Mouse (Mus musculus) WW6 (cell line): ENCODE results near the gene Ppil2.

Experiments used
- DNase-seq: peaks from one replicate; pipeline ENCODE4 v3.0.0-alpha.2; 2013; ENCODE audit warnings: low read depth, low spot score

Gene Ppil2

DNA sequence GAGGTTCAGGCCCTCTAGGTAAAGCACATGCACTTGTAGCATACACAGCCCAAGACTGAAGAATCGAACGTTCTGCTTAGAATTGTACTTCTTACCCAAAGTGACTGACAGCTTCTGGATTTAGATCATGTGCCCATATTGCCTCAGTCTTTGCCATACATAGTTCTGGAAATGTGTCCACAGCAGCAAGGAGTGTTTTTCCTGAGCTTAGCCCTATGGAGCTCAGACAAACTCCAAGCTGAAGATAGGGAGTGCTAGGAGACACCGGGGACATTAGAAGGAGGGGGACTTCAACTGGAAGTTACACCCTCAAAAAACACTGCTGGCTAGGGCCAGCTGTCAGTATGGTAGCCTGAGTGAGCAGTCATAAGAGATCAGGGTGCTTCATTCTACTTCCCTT lies 70.3 kb downstream of the Ppil2 start:
- no peak for DNase-seq
